Mouse (Mus musculus): Measurements from ENCODE around the gene Ssh1. TPM values are rescaled to one million over a fixed set of nuclear protein-coding genes. Genes with fewer than 3 reads are reported as not detected.

The Ssh1 gene
- total and polyA plus RNA-seq, 2 experiments from 2014 or later = 10.4 to 11.5 TPM

- H3K36me3 ChIP-seq (ENCODE audit: insufficient read depth) = no peaks in the 10 kb centered on the region
- no peaks in the 10 kb centered on the region for H3K9me3 ChIP-seq (ENCODE audit: low read length)
- H3K27ac ChIP-seq (ENCODE audit: low read depth, low read length) = no peak overlapping the region
- H3K4me3 ChIP-seq (ENCODE audit: low read depth, low read length) = no peak overlapping the region
- TF ChIP-seq CTCF (IDR thresholded peaks at IDR 0.05; ENCODE audit: low read depth) = no peak
- H3K27me3 ChIP-seq (ENCODE audit: insufficient read depth, low read length) = no peaks in the 10 kb centered on the region
- WGBS = 90% methylated on average over 4 of the region's 4 CpGs
- ATAC-seq = no peak
- H3K4me1 ChIP-seq (ENCODE audit: insufficient read depth) = 0 out of 2 replicates have a peak, but pooled peaks cover 4% of the 10 kb centered on the region
- H3K9ac ChIP-seq = no peak overlapping the region
- no peak for DNase-seq
- no peak overlapping the region for H3K4me2 ChIP-seq (ENCODE audit: low read depth)
Measured at GRCm38 (mm10) chr5:113924608-113925007, 69.1 kb downstream of the Ssh1 start.

DNA sequence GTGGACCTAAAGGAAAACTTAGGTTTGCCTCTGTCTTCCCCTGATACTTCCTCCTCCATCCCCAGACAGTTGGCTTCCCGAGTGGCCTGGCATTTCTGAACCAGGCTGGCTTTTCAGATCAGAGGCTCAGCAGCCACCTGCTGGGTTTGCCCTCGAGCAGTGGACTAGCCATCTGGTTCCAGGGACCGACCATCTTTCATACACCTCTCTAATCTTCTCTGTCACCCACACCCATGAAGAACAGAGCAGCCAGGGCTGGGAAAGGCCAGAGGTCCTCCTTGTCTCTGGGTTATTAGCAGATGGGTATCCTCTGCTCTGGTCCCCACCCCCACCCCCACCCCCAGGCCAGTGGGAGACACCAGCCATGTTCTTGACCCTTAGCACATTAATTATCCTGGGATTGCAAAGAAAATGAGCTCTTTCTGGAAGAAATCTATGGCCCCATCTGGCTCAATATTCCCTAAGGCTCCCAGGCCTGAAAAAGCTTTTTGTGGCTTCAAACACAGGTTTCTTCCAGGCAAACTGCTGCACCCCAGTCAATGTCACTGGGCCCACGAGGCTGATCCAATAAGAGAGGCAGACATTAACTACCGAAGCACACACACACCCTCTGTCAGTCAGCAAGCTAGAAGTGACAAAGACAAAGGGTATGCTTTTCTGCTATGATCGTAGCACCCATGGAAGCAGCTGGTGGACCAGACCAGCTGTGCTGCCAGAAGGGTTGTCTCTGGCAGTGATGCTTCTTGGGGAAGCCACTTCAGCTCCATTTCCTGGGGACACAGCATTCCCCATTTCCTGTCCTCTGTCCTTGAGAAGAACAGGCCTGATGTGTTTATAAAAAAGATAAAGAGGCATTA lies 72.2 kb downstream of the Ssh1 start:
- 18% methylated on average over 6 of the region's 6 CpGs for WGBS
- no peak overlapping the region for H3K4me3 ChIP-seq (ENCODE audit: low read depth, low read length)
- H3K9me3 ChIP-seq (ENCODE audit: low read length) = no peaks in the 10 kb centered on the region
- no peak overlapping the region for H3K4me2 ChIP-seq (ENCODE audit: low read depth)
- peak; percentile 57 for DNase-seq
- TF ChIP-seq CTCF (IDR thresholded peaks at IDR 0.05; ENCODE audit: low read depth) = no peak
- no peak overlapping the region for H3K9ac ChIP-seq
- ATAC-seq = peak; percentile 83
- H3K4me1 ChIP-seq (ENCODE audit: insufficient read depth) = 0 out of 2 replicates have a peak, but pooled peaks cover 4% of the 10 kb centered on the region
- H3K27me3 ChIP-seq (ENCODE audit: insufficient read depth, low read length) = no peaks in the 10 kb centered on the region
- H3K27ac ChIP-seq (ENCODE audit: low read depth, low read length) = peak overlapping the region; percentile 62
- H3K36me3 ChIP-seq (ENCODE audit: insufficient read depth) = no peaks in the 10 kb centered on the region

GRCm38 (mm10) chr5:113919060-113919459 lies 74.6 kb downstream of the Ssh1 start:
- Histone ChIP-seq H3K9me3 (ENCODE audit: low read length) (no peaks in the 10 kb centered on the region), H3K4me1 (ENCODE audit: insufficient read depth) (0 out of 2 replicates have a peak, but pooled peaks cover 4% of the 10 kb centered on the region), H3K4me3 (ENCODE audit: low read depth, low read length) (no peak overlapping the region), H3K27ac (ENCODE audit: low read depth, low read length) (no peak overlapping the region), H3K9ac (no peak overlapping the region), H3K36me3 (ENCODE audit: insufficient read depth) (no peaks in the 10 kb centered on the region), H3K27me3 (ENCODE audit: insufficient read depth, low read length) (no peaks in the 10 kb centered on the region), H3K4me2 (ENCODE audit: low read depth) (no peak overlapping the region)
- DNase-seq (no peak), ATAC-seq (no peak)
- WGBS = 83% methylated on average over 7 of the region's 7 CpGs
- no peak for TF ChIP-seq CTCF (IDR thresholded peaks at IDR 0.05; ENCODE audit: low read depth)

- Histone ChIP-seq H3K27ac (ENCODE audit: low read depth, low read length) (no peak overlapping the region), H3K9ac (no peak overlapping the region), H3K27me3 (ENCODE audit: insufficient read depth, low read length) (no peaks in the 10 kb centered on the region), H3K4me2 (ENCODE audit: low read depth) (no peak overlapping the region), H3K4me1 (ENCODE audit: insufficient read depth) (0 out of 2 replicates have a peak, but pooled peaks cover 4% of the 10 kb centered on the region), H3K9me3 (ENCODE audit: low read length) (no peaks in the 10 kb centered on the region), H3K36me3 (ENCODE audit: insufficient read depth) (no peaks in the 10 kb centered on the region), H3K4me3 (ENCODE audit: low read depth, low read length) (no peak overlapping the region)
- no peak for ATAC-seq
- WGBS = 73% methylated on average over 9 of the region's 9 CpGs
- no peak for TF ChIP-seq CTCF (IDR thresholded peaks at IDR 0.05; ENCODE audit: low read depth)
- DNase-seq = no peak
Measured at GRCm38 (mm10) chr5:113918654-113919053, 75.0 kb downstream of the Ssh1 start.

- Histone ChIP-seq H3K4me2 (ENCODE audit: low read depth) (no peak overlapping the region), H3K36me3 (ENCODE audit: insufficient read depth) (no peaks in the 10 kb centered on the region), H3K9me3 (ENCODE audit: low read length) (no peaks in the 10 kb centered on the region), H3K27me3 (ENCODE audit: insufficient read depth, low read length) (no peaks in the 10 kb centered on the region), H3K4me3 (ENCODE audit: low read depth, low read length) (no peak overlapping the region), H3K9ac (no peak overlapping the region), H3K4me1 (ENCODE audit: insufficient read depth) (peaks cover 13% of the 10 kb centered on the region; the same call in 1 of the 2 replicates), H3K27ac (ENCODE audit: low read depth, low read length) (no peak overlapping the region)
- DNase-seq = no peak
- 65% methylated on average over 6 of the region's 6 CpGs for WGBS
- no peak for TF ChIP-seq CTCF (IDR thresholded peaks at IDR 0.05; ENCODE audit: low read depth)
- no peak for ATAC-seq
Measured at GRCm38 (mm10) chr5:113910705-113911104, 83.0 kb downstream of the Ssh1 start.

GRCm38 (mm10) chr5:113910065-113910701 lies 83.5 kb downstream of the Ssh1 start:
- Histone ChIP-seq H3K9me3 (ENCODE audit: low read length) (no peaks in the 10 kb centered on the region), H3K27ac (ENCODE audit: low read depth, low read length) (0 out of 2 replicates have a peak overlapping the region, but pooled peaks have one; percentile 9), H3K4me2 (ENCODE audit: low read depth) (no peak overlapping the region), H3K9ac (no peak overlapping the region), H3K4me1 (ENCODE audit: insufficient read depth) (peaks cover 16% of the 10 kb centered on the region; the same call in 1 of the 2 replicates), H3K27me3 (ENCODE audit: insufficient read depth, low read length) (no peaks in the 10 kb centered on the region), H3K4me3 (ENCODE audit: low read depth, low read length) (no peak overlapping the region), H3K36me3 (ENCODE audit: insufficient read depth) (no peaks in the 10 kb centered on the region)
- WGBS = 26% methylated on average over 10 of the region's 10 CpGs
- no peak for ATAC-seq
- no peak for DNase-seq
- TF ChIP-seq CTCF (IDR thresholded peaks at IDR 0.05; ENCODE audit: low read depth) = no peak

Measured in forebrain, postnatal 0 days (tissue).